Mouse (Mus musculus) liver, embryonic 14.5 days (tissue): ENCODE measurements around the gene Adam15.

Experiments used
- CTCF ChIP-seq: IDR thresholded peaks from 2 replicates; pipeline ENCODE4 v1.5.1; 2016; ENCODE audit warnings: antibody characterized with exemption, low read depth, control low read depth
- EP300 ChIP-seq: IDR thresholded peaks from 2 replicates; pipeline ENCODE4 v1.6.1; 2016; ENCODE audit warnings: antibody characterized with exemption, low read depth

GRCm38 (mm10) chr3:89300071-89300470, 49.7 kb downstream of the Adam15 start:
- TF ChIP-seq CTCF (no peak), EP300 (no peak)
